In genomic region chr3:96409701-96410246, GRCm38 (mm10) we compare ENCODE assay signal across 8 mouse cellular contexts. TPM values are rescaled to one million over a fixed set of nuclear protein-coding genes. Genes with fewer than 3 reads are reported as not detected.
DNase-seq lines count a peak whose midpoint lies in the region; ATAC-seq and TF ChIP-seq lines count a peak whose summit lies in the region.

No protein-coding gene starts in this region.

- peak; percentile 12; the same call in 1 of the 2 replicates for TF ChIP-seq EP300 in ES-Bruce4 (IDR thresholded peaks at IDR 0.05; ENCODE audit: insufficient read depth, low read depth, low read length)

- peaks cover 51% of the 10 kb centered on the region for H3K27me3 ChIP-seq in heart, embryonic 10.5 days (ENCODE audit: insufficient read depth, poor library complexity, severe bottlenecking)
- H3K27me3 ChIP-seq in ES-Bruce4 (ENCODE audit: control insufficient read depth, insufficient read depth, low read length, poor library complexity, severe bottlenecking), result no peaks in the 10 kb centered on the region
- peaks cover 64% of the 10 kb centered on the region for H3K27me3 ChIP-seq in forebrain, embryonic 13.5 days
- H3K27me3 ChIP-seq in liver, embryonic 15.5 days, result peaks cover 65% of the 10 kb centered on the region

- peak; percentile 88 for DNase-seq in heart, embryonic 10.5 days (ENCODE audit: low spot score)
- DNase-seq in heart, adult 9 months (ENCODE audit: low spot score in 2 of 2), result no peak
- no peak for DNase-seq in layer of hippocampus, adult 18-20 months (ENCODE audit: low spot score in 2 of 2)
- no peak for DNase-seq in cerebellum, adult 9-11 months
- no peak for DNase-seq in layer of hippocampus, adult 9-10 months (ENCODE audit: low spot score)

- peaks cover 24% of the 10 kb centered on the region for H3K4me1 ChIP-seq in heart, embryonic 10.5 days
- H3K4me1 ChIP-seq in ES-Bruce4 (ENCODE audit: control insufficient read depth, insufficient read depth, low read length), result peaks cover 5% of the 10 kb centered on the region
- peaks cover 13% of the 10 kb centered on the region for H3K4me1 ChIP-seq in forebrain, embryonic 13.5 days
- peaks cover 29% of the 10 kb centered on the region for H3K4me1 ChIP-seq in liver, embryonic 15.5 days (replicated peaks)

- H3K4me3 ChIP-seq in heart, embryonic 10.5 days, result peak overlapping the region; percentile 53
- peak overlapping the region; percentile 41 for H3K4me3 ChIP-seq in ES-Bruce4 (ENCODE audit: low read depth, low read length)
- 0 out of 2 replicates have a peak overlapping the region, but pooled peaks have one; percentile 13 for H3K4me3 ChIP-seq in forebrain, embryonic 13.5 days
- H3K4me3 ChIP-seq in liver, embryonic 15.5 days (replicated peaks), result peak overlapping the region; percentile 24

- peaks cover 3% of the 10 kb centered on the region; the same call in 1 of the 2 replicates for H3K36me3 ChIP-seq in heart, embryonic 10.5 days
- no peaks in the 10 kb centered on the region for H3K36me3 ChIP-seq in ES-Bruce4 (ENCODE audit: control insufficient read depth, insufficient read depth, low read length, poor library complexity, severe bottlenecking)
- no peaks in the 10 kb centered on the region for H3K36me3 ChIP-seq in forebrain, embryonic 13.5 days (ENCODE audit: poor library complexity, severe bottlenecking)
- no peaks in the 10 kb centered on the region for H3K36me3 ChIP-seq in liver, embryonic 15.5 days (replicated peaks)

- H3K9me3 ChIP-seq in heart, embryonic 10.5 days, result no peaks in the 10 kb centered on the region
- no peaks in the 10 kb centered on the region for H3K9me3 ChIP-seq in ES-Bruce4 (replicated peaks; ENCODE audit: control insufficient read depth, insufficient read depth, low read length, poor library complexity, severe bottlenecking)
- peaks cover 8% of the 10 kb centered on the region; the same call in 1 of the 2 replicates for H3K9me3 ChIP-seq in forebrain, embryonic 13.5 days (replicated peaks)
- H3K9me3 ChIP-seq in liver, embryonic 15.5 days (replicated peaks), result no peaks in the 10 kb centered on the region

- TF ChIP-seq POLR2A in ES-Bruce4 (IDR thresholded peaks at IDR 0.05; ENCODE audit: insufficient read depth, low read length), result no peak

- H3K27ac ChIP-seq in heart, embryonic 10.5 days, result peak overlapping the region; percentile 59; the same call in 1 of the 2 replicates
- H3K27ac ChIP-seq in ES-Bruce4 (ENCODE audit: insufficient read depth, low read length), result peak overlapping the region; percentile 37
- no peak overlapping the region for H3K27ac ChIP-seq in forebrain, embryonic 13.5 days
- H3K27ac ChIP-seq in liver, embryonic 15.5 days (replicated peaks), result no peak overlapping the region

- whole genome bisulfite sequencing in heart, embryonic 10.5 days, result 3% methylated on average over 31 of the region's 31 CpGs
- 2% methylated on average over 31 of the region's 31 CpGs for WGBS in forebrain, embryonic 13.5 days
- 4% methylated on average over 31 of the region's 31 CpGs for WGBS in liver, embryonic 15.5 days (ENCODE audit: insufficient replicate concordance)

- 0 out of 2 replicates have a peak overlapping the region, but pooled peaks have one; percentile 16 for H3K4me2 ChIP-seq in forebrain, embryonic 13.5 days
- peak overlapping the region; percentile 56 for H3K4me2 ChIP-seq in liver, embryonic 15.5 days

- no peak for TF ChIP-seq CTCF in ES-Bruce4 (IDR thresholded peaks at IDR 0.05; ENCODE audit: low read depth, low read length)

- no peak for ATAC-seq in forebrain, embryonic 13.5 days
- peak; percentile 16 for ATAC-seq in liver, embryonic 15.5 days (ENCODE audit: insufficient read depth)

- H3K9ac ChIP-seq in ES-Bruce4 (ENCODE audit: low read depth, poor library complexity, severe bottlenecking), result peak overlapping the region; percentile 14
- H3K9ac ChIP-seq in forebrain, embryonic 13.5 days, result no peak overlapping the region
- no peak overlapping the region for H3K9ac ChIP-seq in liver, embryonic 15.5 days

RNA-seq across cellular contexts. Expression of gene BC107364, which starts 42.3 kb away (rescaled TPM):
- polyA plus RNA-seq in heart, embryonic 10.5 days (2016; fragmentation: Nextera tagmentation; extraction: Ambion mirVana), result 0.49 TPM in 1 of 2 replicates, not detected in the other
- 4.6 TPM in 2 replicates for polyA plus RNA-seq in ES-Bruce4 (2011; ENCODE audit: insufficient read depth, insufficient read length, low read depth, missing spikeins)
- not detected in 2 replicates for polyA plus RNA-seq in forebrain, embryonic 13.5 days (2015; fragmentation: Nextera tagmentation; extraction: Ambion mirVana)
- not detected in 2 replicates for polyA plus RNA-seq in liver, embryonic 15.5 days (2015; fragmentation: Nextera tagmentation; extraction: Ambion mirVana)
- total RNA-seq in layer of hippocampus, adult 18-20 months (2021), result not detected

Comparison
In these comparisons a context has a peak if more than half of its experiments do, and no peak if none do; other contexts are left out.
1. H3K27ac ChIP-seq: peak in heart, embryonic 10.5 days (single experiment) and ES-Bruce4 (single experiment); none in forebrain, embryonic 13.5 days (single experiment) and liver, embryonic 15.5 days (single experiment).
2. Peak in every context shown above with its lines, with median percentiles within 50 percentile points of each other: H3K4me3 ChIP-seq.